Mouse (Mus musculus) kidney, postnatal 10 days (tissue): Measurements from ENCODE around the gene Klhl2.

Experiments used
- DNase-seq: peaks from one replicate; pipeline ENCODE4 v3.0.0; 2021; ENCODE audit warnings: mixed read lengths

Gene Klhl2

DNA sequence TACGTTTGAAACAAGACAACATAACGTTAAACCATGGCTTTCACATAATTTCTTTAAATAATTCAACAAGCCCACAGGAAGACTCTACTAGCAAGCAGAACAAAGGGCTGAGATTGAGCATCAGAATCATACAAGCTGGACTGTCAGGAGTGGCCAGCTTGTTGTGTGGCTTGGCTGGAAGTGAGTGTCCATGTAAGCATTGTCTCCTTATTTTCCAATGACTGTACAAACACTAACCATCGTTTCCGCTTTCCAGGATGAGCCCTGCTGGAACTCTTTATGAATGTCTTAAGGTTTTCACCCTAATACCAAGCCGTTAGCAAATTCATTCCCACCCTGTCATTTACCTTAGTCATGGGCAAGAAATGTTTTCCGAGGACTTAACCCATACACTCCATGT, 159.0 kb downstream of the Klhl2 start:
- DNase-seq: no peak

DNA sequence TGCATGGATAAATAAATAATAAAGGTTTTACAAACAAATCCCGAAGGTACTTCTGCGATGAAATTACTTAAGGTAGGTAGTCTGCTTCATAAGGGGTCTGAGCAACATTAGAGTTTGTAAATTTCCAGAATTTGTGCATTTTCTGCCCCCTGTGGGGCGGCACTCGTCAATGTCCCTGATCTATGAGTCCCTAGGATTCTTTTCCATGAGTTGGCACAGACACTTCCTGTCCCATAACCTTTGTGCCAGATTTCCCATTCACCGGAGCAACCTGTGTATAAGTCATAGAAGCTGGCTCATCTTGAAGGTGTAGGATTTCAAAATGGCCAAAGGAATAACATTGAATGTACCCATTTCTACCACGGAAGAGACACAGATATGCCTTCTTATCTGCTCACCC, 159.5 kb downstream of the Klhl2 start:
- no peak for DNase-seq
